Mouse (Mus musculus) kidney, adult 9 months (tissue): Measurements from ENCODE around the gene Alg9.
A peak's percentile ranks its signal among the peaks of the same experiment; 100 is the strongest.

Experiments
- DNase-seq: peaks from one replicate; pipeline ENCODE4 v3.0.0; 2022

Alg9 gene

DNA sequence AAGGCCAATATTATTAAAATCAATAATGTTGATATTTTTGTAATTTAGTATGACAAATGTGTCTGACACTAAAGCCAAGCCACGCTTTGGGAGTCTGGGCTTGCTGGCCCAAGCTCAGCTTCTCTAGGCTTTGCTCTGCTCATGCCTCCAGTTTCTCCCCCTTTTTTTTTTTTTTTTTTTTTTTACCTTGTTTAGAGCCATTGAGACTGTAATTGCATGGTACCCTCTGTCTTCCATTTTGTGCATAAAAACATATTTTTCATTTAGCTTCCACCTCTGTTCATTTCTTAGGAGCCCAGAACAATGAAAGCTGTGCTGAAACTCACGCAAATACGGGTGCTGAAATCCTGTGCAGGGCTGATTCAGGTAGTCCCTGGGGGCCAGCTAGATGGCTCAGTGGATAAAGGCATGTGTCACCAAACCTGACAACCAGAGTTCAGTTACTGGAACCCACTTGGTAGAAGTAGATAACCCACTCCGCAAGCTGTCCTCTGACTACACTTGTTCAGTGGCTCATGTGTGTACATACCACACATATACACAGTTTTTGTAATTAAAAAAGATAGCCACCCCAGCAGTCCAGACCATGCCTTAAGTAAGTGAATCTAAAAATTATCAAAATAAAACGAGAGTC, 80.4 kb downstream of the Alg9 start:
- DNase-seq = no peak

DNA sequence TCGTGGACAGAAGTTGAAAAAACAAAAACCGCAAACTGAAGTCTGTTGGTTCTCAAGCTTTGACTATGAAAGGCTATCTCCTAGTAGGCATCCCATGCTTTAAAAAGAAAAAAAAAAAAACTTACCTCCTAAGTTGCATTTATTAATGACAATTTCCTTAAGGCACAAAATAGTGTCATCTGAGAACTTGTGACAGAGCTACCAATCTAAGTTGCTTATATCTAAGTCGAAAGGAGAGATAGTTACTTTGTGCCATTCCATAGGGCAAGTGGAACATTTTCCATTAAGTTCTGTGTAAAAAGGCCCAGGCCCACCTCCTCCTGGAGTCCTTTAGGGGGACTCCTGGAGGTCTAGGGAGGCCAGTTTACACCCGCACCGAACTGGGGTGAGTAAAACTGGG, 81.0 kb downstream of the Alg9 start:
- DNase-seq = no peak

DNA sequence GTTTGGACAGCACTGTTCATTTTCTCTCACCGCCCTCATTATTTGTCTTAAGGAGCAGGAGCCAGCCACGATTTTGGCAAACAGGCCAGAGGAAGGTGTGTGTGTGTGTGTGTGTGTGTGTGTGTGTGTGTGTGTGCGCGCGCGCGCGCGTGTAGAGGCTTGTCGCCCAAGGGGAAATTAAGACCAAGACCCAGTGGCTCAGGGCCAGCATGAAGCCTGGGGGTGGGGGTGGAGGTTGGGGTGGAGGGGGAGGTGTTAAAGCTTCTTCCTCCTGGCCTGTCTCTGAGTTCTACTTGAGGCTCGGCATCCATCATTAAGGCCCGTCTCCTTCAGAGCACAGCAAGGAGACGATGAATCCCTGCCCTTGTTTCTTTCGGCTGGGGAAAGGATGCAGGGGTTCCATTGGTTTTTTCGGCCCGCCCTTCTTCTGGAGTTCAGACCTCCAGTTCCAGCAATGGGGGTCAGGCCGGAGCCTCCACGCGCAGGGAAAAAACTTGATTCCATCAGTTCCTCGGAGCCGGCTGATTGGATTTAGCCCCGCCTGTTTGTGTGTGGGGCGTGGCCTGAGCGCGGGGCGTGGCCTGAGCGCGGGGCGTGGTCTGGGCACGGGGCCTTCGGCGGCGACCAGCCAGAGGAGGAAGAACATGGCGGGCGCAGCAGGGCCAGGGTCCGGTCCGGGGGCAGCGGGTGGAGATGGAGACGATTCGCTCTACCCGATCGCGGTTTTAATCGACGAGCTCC, 81.7 kb downstream of the Alg9 start:
- DNase-seq = peak; percentile 96

- DNase-seq = no peak
These were observed 82.3 kb downstream of the Alg9 start for GRCm38 (mm10) chr9:50857082-50857641.

DNA sequence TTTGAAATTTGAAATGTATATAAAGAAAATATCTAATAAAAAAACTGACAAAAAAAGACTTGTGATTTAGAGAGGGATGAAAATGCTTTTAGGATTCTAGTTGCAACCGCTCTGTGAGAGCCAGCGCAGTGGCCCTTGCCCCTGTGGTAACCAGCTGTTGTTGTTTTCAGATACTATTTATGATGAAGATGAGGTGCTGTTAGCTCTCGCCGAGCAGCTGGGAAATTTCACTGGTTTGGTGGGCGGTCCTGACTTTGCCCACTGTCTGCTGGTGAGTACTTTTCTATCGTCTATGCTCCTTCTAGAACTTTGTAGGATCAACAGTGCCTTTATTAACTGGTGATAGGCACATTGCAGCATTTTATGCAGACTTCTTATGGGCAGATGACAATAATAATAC, 83.9 kb downstream of the Alg9 start:
- DNase-seq = no peak

DNA sequence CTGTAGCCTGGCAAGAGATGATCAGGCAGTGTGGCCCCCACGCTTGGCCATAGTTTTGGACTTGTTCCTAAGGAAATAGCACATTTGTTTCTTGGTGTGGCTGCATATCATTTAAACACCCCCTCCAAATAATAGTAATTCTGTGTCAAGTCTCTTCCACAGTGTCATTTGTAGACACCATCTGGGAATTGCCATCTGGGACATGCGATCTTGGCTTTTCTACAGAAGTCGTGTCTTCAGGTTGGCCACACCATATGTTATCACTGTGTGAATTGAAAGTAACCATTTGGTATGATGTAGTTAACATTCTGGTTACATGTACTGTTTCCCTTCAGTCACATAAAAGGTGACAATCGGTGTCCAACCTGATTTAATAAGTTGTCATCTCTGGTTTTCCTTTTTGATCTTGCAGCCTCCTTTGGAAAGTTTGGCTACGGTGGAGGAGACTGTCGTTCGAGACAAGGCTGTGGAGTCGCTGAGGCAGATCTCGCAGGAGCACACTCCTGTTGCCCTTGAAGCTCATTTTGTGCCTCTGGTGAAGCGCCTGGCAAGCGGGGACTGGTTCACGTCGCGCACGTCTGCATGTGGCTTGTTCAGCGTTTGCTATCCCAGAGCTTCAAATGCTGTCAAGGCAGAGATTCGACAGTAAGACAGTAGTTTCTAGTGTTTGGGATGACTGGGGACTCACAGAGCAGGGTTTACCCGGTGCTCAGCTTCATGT, 86.5 kb downstream of the Alg9 start:
- DNase-seq = no peak

DNA sequence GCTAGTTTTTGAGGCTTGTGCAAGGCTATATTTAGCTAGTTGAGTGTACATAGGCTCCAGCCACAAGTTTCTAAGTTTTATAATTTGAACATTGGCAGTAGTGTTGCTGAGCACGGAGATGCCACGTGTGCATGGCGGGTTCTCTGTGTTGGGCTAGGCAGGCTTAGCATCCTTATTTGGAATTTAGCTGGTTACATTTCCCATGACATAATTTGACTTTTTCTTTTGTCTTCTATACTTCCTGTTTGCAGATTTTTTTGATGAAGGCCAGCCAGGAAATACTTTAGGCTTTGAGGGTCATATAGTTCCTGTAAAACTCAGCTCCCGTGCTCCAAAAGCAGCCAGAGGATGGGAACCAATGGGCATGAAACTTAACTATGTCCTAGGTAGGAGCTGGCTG, 89.0 kb downstream of the Alg9 start:
- DNase-seq = no peak

DNA sequence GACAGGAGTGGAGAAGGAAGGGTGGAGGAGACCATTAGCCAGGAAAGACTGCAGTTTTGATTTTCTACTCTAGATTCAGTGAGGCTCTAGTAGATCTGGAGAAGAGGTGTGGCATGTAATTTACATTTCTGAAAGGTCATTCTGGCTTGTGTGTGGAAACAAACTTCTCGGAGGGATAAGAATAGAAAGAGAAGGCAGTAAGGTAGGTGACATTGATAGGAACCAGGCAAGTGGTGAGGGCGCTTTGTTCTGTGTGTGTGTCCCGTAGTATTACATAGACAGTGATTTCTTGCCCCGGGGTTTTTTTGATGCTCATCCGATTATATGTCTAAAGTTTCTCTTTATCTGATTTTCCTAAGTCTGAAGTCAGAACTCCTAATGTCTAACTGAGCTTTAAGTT, 90.1 kb downstream of the Alg9 start:
- DNase-seq = no peak

- DNase-seq = no peak
These were observed 91.0 kb downstream of the Alg9 start for GRCm38 (mm10) chr9:50865803-50866202.

GRCm38 (mm10) chr9:50867015-50867414, 92.2 kb downstream of the Alg9 start:
- DNase-seq = no peak

GRCm38 (mm10) chr9:50868182-50868581, 93.4 kb downstream of the Alg9 start:
- DNase-seq = no peak

- no peak for DNase-seq
These were observed 98.4 kb downstream of the Alg9 start for GRCm38 (mm10) chr9:50873210-50873609.

- peak; percentile 82 for DNase-seq
These were observed 99.2 kb downstream of the Alg9 start for GRCm38 (mm10) chr9:50874031-50874430.

- DNase-seq = no peak
These were observed 100.7 kb downstream of the Alg9 start for GRCm38 (mm10) chr9:50875470-50875869.

DNA sequence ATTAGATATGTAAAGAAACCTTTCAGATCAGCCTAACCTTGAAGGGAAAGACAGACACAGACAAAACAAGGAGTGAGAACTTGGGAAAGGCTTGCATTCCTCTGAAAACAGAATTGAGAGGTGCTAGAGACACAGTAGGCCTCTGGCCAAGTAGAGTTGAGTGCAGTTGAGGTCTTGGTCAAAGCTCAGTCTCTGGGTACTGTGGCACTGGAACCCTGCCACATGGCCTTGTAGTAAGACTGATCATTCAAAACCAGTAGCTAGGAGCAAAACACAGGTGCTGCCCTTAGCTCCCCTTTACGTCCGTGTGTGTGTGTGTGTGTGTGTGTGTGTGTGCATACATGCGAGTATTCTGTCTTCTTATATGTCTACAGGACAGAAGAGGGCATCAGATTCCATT, 101.5 kb downstream of the Alg9 start:
- peak; percentile 93 for DNase-seq

GRCm38 (mm10) chr9:50877431-50877830, 102.6 kb downstream of the Alg9 start:
- DNase-seq = no peak

DNA sequence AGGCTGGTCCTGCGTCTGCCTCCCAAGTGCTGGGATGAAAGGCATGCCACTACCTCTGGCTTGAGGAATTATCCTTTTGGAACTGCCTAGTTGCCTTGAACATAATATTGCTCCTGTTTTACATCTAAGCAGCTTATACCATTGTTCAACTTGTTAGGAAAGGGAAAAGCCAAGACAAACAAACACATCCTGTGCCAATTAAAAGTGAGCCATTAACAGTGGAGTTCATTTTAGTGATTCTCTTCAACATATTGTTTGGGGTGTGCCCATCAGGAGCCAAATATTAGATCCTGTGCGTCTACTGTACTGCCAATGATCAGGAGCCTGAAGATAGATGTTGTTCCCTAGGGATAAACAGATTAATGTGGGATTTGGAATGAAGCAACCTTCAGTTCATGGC, 107.4 kb downstream of the Alg9 start:
- no peak for DNase-seq

- no peak for DNase-seq
These were observed 109.3 kb downstream of the Alg9 start for GRCm38 (mm10) chr9:50884093-50884492.

- peak; percentile 94 for DNase-seq
These were observed 110.2 kb downstream of the Alg9 start for GRCm38 (mm10) chr9:50884741-50885599.

GRCm38 (mm10) chr9:50885600-50885987, 110.8 kb downstream of the Alg9 start:
- DNase-seq = peak; percentile 62

DNA sequence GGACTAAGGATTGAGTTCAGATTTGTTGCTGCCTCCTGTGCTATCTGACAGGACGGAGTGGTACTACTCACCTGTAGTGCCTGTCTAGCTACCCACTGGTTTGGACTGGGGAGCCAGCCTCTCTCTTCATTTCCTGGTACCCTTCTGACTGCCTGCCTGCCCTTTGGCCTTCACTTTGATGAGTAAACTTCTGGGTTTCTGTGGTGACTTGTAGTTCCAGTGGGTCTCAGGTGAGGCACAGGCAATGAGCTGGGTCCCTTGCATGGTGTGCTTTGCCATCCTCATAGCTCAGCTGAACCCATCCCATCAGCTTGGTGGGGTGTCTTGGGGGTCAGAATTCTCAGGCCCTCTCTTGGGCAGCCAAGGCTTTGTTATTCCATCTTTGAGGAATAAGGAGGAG, 112.1 kb downstream of the Alg9 start:
- no peak for DNase-seq

- DNase-seq = peak; percentile 23
These were observed 112.5 kb downstream of the Alg9 start for GRCm38 (mm10) chr9:50887351-50887750.

DNA sequence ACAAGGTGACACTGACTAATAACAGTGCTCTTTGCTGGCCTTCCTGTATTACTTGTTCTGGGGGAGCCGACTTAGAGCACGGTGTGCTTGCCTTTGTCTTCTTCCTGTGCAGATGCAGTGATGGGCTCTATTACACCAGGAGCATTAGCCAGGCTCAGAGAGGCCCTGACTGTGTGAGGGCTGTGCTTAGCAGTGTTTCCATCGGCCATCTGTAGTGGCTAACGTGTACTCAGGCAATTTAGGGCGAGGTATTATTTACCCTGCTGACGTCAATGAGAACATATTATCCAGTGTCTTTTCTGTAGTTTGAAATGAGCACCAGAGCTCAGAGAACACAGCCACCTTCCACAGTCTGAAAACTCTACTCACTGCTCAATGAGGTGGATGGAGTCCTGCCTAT, 114.4 kb downstream of the Alg9 start:
- no peak for DNase-seq
